Mouse (Mus musculus) neural tube, embryonic 11.5 days (tissue): ENCODE results near the gene Dpy30. TPM values are rescaled to one million over a fixed set of nuclear protein-coding genes. Genes with fewer than 3 reads are reported as not detected.

Experiments
- polyA plus RNA-seq: library from polyadenylated mRNA; unstranded; fragments of >200 nt; fragmentation: Nextera tagmentation; extraction: Ambion mirVana; gene quantifications from 2 replicates; pipeline ENCODE4 v1.2.1, GENCODE M21; 2014

Dpy30 gene
- polyA plus RNA-seq, 1 experiment from 2014 or later = 227 TPM

Other genes with a start within 250 kb of the Dpy30 start
- 86.4 and 89.3 TPM in 2 replicates for gene Memo1, start 28.4 kb downstream of the Dpy30 start, polyA plus RNA-seq
- gene Spast, start 15.0 kb upstream of the Dpy30 start, polyA plus RNA-seq = 48.9 and 49.3 TPM in 2 replicates
- 31.6 and 33.1 TPM in 2 replicates for gene Slc30a6, start 71.7 kb upstream of the Dpy30 start, polyA plus RNA-seq
- 0.12 and 0.23 TPM in 2 replicates for gene Nlrc4, start 135.2 kb upstream of the Dpy30 start, polyA plus RNA-seq
- 48.3 and 53.3 TPM in 2 replicates for gene Yipf4, start 165.5 kb upstream of the Dpy30 start, polyA plus RNA-seq
- gene Birc6, start 204.4 kb upstream of the Dpy30 start, polyA plus RNA-seq = 79.5 and 87.3 TPM in 2 replicates